Mouse (Mus musculus) CH12.LX (cell line): Measurements from ENCODE around the gene Mb. TPM values are rescaled to one million over a fixed set of nuclear protein-coding genes. Genes with fewer than 3 reads are reported as not detected.

Source experiments
- DNase-seq: peaks from one replicate; pipeline ENCODE4 v3.0.0-alpha.2; 2013; ENCODE audit errors: extremely low read depth
- H3K27ac ChIP-seq: 2 replicates; pipeline ENCODE4 v1.5.1; 2012; ENCODE audit warnings: low read depth, mild to moderate bottlenecking, control low read depth, moderate library complexity; ENCODE audit not compliant: insufficient read depth
- H3K27me3 ChIP-seq: replicated peaks from 2 replicates; pipeline ENCODE3; 2012; ENCODE audit warnings: inconsistent platforms
- H3K36me3 ChIP-seq, 2 experiments: replicated peaks in 1 of 2; 2 replicates each; pipeline versions ENCODE3 to v1.6.1; 2012; ENCODE audit warnings: inconsistent platforms in 1 of 2, low read length in 1 of 2, mild to moderate bottlenecking in 1 of 2, mixed read lengths in 1 of 2, moderate library complexity in 1 of 2; ENCODE audit not compliant: control insufficient read depth in 1 of 2, insufficient read depth in 1 of 2
- H3K4me1 ChIP-seq, 2 experiments: 2 replicates each; pipeline ENCODE4 v1.6.1; 2012; ENCODE audit warnings: inconsistent platforms in 1 of 2, moderate library complexity in 1 of 2; ENCODE audit not compliant: insufficient read depth in 2 of 2, control insufficient read depth in 1 of 2
- H3K4me2 ChIP-seq: 2 replicates; pipeline ENCODE4 v1.6.1; 2012; ENCODE audit warnings: low read depth, mild to moderate bottlenecking, control low read depth; ENCODE audit not compliant: poor library complexity, insufficient read depth, severe bottlenecking
- H3K4me3 ChIP-seq, 3 experiments: fragments of 150-350 bp in 1 of 3; sonication (generic) in 1 of 3; replicated peaks in 1 of 3; 2 replicates each; pipeline versions ENCODE3 to v1.5.1; 2011 to 2012; ENCODE audit warnings: low read depth in 2 of 3, low read length in 2 of 3, mild to moderate bottlenecking in 2 of 3, moderate library complexity in 2 of 3, control low read depth in 1 of 3, improper control_type of control experiment in 1 of 3, inconsistent platforms in 1 of 3, mixed read lengths in 1 of 3; ENCODE audit not compliant: poor library complexity in 1 of 3
- H3K79me2 ChIP-seq: replicated peaks from 2 replicates; pipeline ENCODE4 v1.6.1; 2012; ENCODE audit warnings: mild to moderate bottlenecking, moderate library complexity; ENCODE audit not compliant: control insufficient read depth, poor library complexity, insufficient read depth, severe bottlenecking; ENCODE audit errors: extremely low read depth
- H3K9ac ChIP-seq: 2 replicates; pipeline ENCODE4 v1.6.1; 2012; ENCODE audit warnings: low read depth, mild to moderate bottlenecking, control low read depth, moderate library complexity; ENCODE audit not compliant: insufficient read depth
- H3K9me3 ChIP-seq: replicated peaks from 2 replicates; pipeline ENCODE3; 2012; ENCODE audit warnings: low read length, inconsistent platforms, mixed read lengths
- BHLHE40 ChIP-seq: IDR thresholded peaks from 2 replicates; pipeline ENCODE4 v1.6.1; 2011; ENCODE audit warnings: mild to moderate bottlenecking, low read depth, low read length, improper control_type of control experiment
- CTCF ChIP-seq, 2 experiments: IDR thresholded peaks in 1 of 2; conservative IDR thresholded peaks in 1 of 2; 2 replicates each; pipeline ENCODE4 v1.5.1; 2011 to 2012; ENCODE audit warnings: low read depth in 2 of 2, low read length in 2 of 2, improper control_type of control experiment in 1 of 2, inconsistent platforms in 1 of 2, mild to moderate bottlenecking in 1 of 2, moderate library complexity in 1 of 2
- EP300 ChIP-seq: IDR thresholded peaks from 2 replicates; pipeline ENCODE4 v1.6.1; 2011; ENCODE audit warnings: low read length, improper control_type of control experiment
- JUND ChIP-seq: conservative IDR thresholded peaks from 2 replicates; pipeline ENCODE4 v1.6.1; 2011; ENCODE audit warnings: low read depth, low read length, improper control_type of control experiment
- MAX ChIP-seq: IDR thresholded peaks from 2 replicates; pipeline ENCODE4 v1.6.1; 2011; ENCODE audit warnings: low read length, improper control_type of control experiment
- MAZ ChIP-seq: IDR thresholded peaks from 2 replicates; pipeline ENCODE4 v1.6.1; 2012; ENCODE audit warnings: low read depth, mild to moderate bottlenecking, inconsistent platforms, low read length, improper control_type of control experiment, moderate library complexity
- MXI1 ChIP-seq: IDR thresholded peaks from 2 replicates; pipeline ENCODE4 v1.6.1; 2011; ENCODE audit warnings: mild to moderate bottlenecking, low read depth, low read length, improper control_type of control experiment
- MYC ChIP-seq: IDR thresholded peaks from 2 replicates; pipeline ENCODE4 v1.6.1; 2011; ENCODE audit warnings: low read depth, mild to moderate bottlenecking, improper control_type of control experiment, low read length
- NELFE ChIP-seq: IDR thresholded peaks from 2 replicates; pipeline ENCODE4 v1.6.1; 2011; ENCODE audit warnings: low read depth, low read length, improper control_type of control experiment
- NRF1 ChIP-seq: IDR thresholded peaks from 2 replicates; pipeline ENCODE4 v1.6.1; 2014; ENCODE audit warnings: low read depth, mild to moderate bottlenecking, inconsistent platforms, low read length, improper control_type of control experiment, moderate library complexity
- POLR2A ChIP-seq: IDR thresholded peaks from 2 replicates; pipeline ENCODE4 v1.6.1; 2011; ENCODE audit warnings: low read depth, mild to moderate bottlenecking, improper control_type of control experiment, low read length
- RAD21 ChIP-seq: IDR thresholded peaks from 2 replicates; pipeline ENCODE4 v1.6.1; 2011; ENCODE audit warnings: low read depth, mild to moderate bottlenecking, low read length, improper control_type of control experiment, moderate library complexity
- SIN3A ChIP-seq: IDR thresholded peaks from 2 replicates; pipeline ENCODE4 v1.6.1; 2012; ENCODE audit warnings: low read length, improper control_type of control experiment, inconsistent platforms
- SMC3 ChIP-seq: IDR thresholded peaks from 2 replicates; pipeline ENCODE4 v1.6.1; 2011; ENCODE audit warnings: low read depth, low read length, improper control_type of control experiment
- USF1 ChIP-seq: IDR thresholded peaks from 2 replicates; pipeline ENCODE4 v1.6.1; 2014; ENCODE audit warnings: low read depth, mild to moderate bottlenecking, inconsistent platforms, low read length, improper control_type of control experiment
- ZC3H11A ChIP-seq: IDR thresholded peaks from 2 replicates; pipeline ENCODE4 v1.6.1; 2012; ENCODE audit warnings: low read depth, mild to moderate bottlenecking, inconsistent platforms, low read length, improper control_type of control experiment
- dilution Hi-C: fragments of 300-500 bp; cut with MboI; formaldehyde crosslinking; loops from 2 replicates; pipeline ENCODE4 v1.14.3; 2020; ENCODE audit warnings: low sequenced_read_pairs; ENCODE audit not compliant: extremely low pct_unique_long_range_greater_than_20kb, extremely low pct_ligation_motif_present
- in situ Hi-C: fragments of 300-500 bp; cut with MboI; formaldehyde crosslinking; loops from 3 replicates; pipeline ENCODE4 v1.14.3; 2019; ENCODE audit warnings: low sequenced_read_pairs, low pct_ligation_motif_present, low pct_unique_long_range_greater_than_20kb, mixed read lengths
- polyA plus RNA-seq: library from polyadenylated mRNA; unstranded; fragments of >175 nt; gene quantifications from 2 replicates; pipeline ENCODE4 v1.2.1, GENCODE M21; 2012; ENCODE audit warnings: low read depth; ENCODE audit not compliant: insufficient read length
- total RNA-seq, 2 experiments: library from RNA; depleted of rRNA; stranded (reverse); fragments of 300-350 nt in 1 of 2; fragments of >200 nt in 1 of 2; gene quantifications; 2 replicates each; pipeline ENCODE4 v1.2.3; 2012 to 2014

The Mb gene
- total and polyA plus RNA-seq, 3 experiments = not detected

GRCm38 (mm10) chr15:77003868-77004215, 46.6 kb downstream of the Mb start:
- Histone ChIP-seq H3K4me2 (no peak overlapping the region), H3K9ac (no peak overlapping the region), H3K36me3 (no peaks in the 10 kb centered on the region), H3K4me3 (no peak overlapping the region), H3K27ac (no peak overlapping the region), H3K9me3 (peaks cover 2% of the 10 kb centered on the region), H3K27me3 (peaks cover 64% of the 10 kb centered on the region), H3K4me1 (no peaks in the 10 kb centered on the region), H3K79me2 (no peaks in the 10 kb centered on the region)
- in situ Hi-C loops = no loop called here
- TF ChIP-seq SMC3 (peak; percentile 56), CTCF (conservative IDR thresholded peaks at IDR 0.05 in 1 of 2, IDR thresholded peaks at IDR 0.05 in 1 of 2; ENCODE audit: low read depth in 2 of 2, low read length in 2 of 2) (peak; percentile 47 to 80), RAD21 (peak; percentile 62), EP300 (no peak)
- dilution Hi-C loops = no loop called here
- peak; percentile 29 for DNase-seq

DNA sequence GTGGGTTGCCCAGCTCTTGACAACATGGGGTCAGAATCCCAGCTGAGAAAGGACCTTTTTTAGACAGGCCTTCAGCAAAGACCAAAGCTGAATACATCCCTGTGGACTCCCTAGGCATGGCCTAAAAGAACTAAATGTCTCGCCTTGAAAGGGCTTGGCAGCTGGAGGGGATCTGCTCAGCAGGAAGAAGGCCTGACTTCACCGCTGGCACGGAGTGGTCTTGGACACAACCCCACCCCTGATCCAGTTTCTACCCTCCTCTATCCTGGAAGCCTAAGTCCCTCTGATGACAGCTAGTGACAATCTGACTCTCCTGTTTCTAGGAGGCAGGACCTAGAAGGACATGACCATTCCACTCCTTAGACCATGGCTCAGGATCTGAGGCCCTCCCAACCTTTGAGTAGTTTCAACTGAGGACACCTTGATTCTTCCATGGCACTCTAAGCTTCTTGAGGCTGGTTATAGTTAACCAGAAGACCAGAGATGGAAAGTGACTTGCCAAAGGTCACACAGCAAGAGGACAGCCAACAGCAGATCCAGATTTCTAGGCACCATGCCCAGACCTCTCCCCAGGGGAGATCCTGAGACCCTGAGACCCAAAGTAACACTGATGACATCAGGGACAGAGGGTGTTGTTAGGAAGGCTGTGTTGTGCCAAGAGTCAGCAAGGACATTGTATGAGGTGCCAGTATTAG, 47.1 kb downstream of the Mb start:
- H3K9me3 ChIP-seq = peaks cover 2% of the 10 kb centered on the region
- H3K27me3 ChIP-seq = peaks cover 64% of the 10 kb centered on the region
- H3K4me3 ChIP-seq = no peak overlapping the region
- no peak for DNase-seq
- H3K36me3 ChIP-seq = no peaks in the 10 kb centered on the region
- H3K27ac ChIP-seq = no peak overlapping the region
- TF ChIP-seq SIN3A = no peak
- no peak for TF ChIP-seq CTCF (conservative IDR thresholded peaks at IDR 0.05 in 1 of 2, IDR thresholded peaks at IDR 0.05 in 1 of 2; ENCODE audit: low read depth in 2 of 2, low read length in 2 of 2)
- TF ChIP-seq MAZ = no peak
- TF ChIP-seq MYC = no peak
- no peak for TF ChIP-seq POLR2A
- TF ChIP-seq ZC3H11A = no peak
- no peak for TF ChIP-seq JUND
- no peak for TF ChIP-seq NRF1
- no peak for TF ChIP-seq BHLHE40
- no peak for TF ChIP-seq MAX
- no peak for TF ChIP-seq MXI1
- TF ChIP-seq EP300 = no peak
- no peak for TF ChIP-seq USF1
- TF ChIP-seq NELFE = no peak
- TF ChIP-seq, all 38 proteins: peak for 0
- Histone ChIP-seq H3K9ac (no peak overlapping the region), H3K4me1 (no peaks in the 10 kb centered on the region), H3K4me2 (no peak overlapping the region), H3K79me2 (no peaks in the 10 kb centered on the region)
- dilution Hi-C loops = no loop called here
- in situ Hi-C loops = no loop called here
